Mouse (Mus musculus): ENCODE data around the gene Tbata. TPM values are rescaled to one million over a fixed set of nuclear protein-coding genes. Genes with fewer than 3 reads are reported as not detected.

Gene Tbata
- total RNA-seq, 2 experiments from 2014 or later: 0.73 to 1.6 TPM

DNA sequence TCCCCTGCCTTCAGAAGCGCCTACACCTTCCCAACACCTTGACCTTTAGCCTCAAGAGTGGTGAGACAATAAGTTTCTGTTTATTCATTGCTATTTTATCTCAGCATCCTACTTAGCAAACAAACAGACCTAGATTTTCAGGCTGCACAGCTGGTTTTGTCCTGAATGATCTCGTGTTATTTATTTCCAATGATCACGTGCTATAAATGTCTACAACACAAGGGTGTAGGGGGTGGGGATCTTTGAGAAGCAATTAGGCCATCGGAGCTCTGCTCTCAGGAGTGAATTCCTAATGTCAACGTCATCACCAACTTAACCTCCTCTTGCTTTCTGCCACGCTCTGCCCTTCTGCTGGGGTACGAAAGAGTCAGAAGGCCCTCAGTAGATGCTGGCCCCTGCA is 11.7 kb upstream of the Tbata start:
- no peak for DNase-seq (ENCODE audit: extremely low spot score in 1 of 2, low spot score in 2 of 2)
- intact Hi-C loops (cut with DNase I): no loop called here

DNA sequence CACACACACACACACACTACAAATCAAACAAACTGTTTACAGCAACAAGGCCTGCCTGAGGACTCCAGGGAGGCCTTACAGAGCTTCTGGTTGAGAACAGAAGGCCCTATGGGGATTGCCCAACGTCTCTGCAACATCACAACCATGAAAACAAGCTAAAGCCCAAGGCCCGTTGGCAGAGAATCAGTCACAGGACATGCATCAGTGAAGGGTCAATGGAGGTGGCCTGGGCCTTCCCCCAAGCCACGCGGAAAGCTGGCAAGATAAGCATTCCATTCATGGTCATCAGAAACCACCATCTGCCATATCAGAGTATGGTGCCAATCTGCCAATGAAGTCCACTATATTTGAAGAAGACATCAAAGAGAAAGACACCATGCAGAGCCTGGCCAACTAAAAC is 11.1 kb upstream of the Tbata start:
- intact Hi-C loops (cut with DNase I): no loop called here
- no peak for DNase-seq (ENCODE audit: extremely low spot score in 1 of 2, low spot score in 2 of 2)

DNA sequence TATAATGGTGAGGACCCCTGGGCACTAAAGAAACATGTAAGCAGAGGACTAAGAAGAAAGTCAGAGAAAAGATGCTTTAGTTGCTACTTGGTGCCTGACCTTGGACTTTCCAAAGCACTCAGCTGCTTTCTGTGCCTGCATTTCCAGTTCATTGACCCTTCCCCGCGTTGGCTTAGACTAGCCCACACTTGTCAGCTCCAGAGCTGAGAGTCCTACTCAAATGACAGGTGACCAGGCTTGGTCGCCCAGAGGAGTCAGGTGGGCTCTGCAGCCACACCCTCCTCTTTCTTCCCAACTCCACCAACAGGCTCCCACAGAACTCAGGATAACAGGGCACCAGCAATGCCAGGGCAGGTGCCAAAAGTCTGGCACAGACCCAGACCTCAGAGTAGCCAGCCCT is 9.4 kb upstream of the Tbata start:
- DNase-seq (ENCODE audit: extremely low spot score in 1 of 2, low spot score in 2 of 2): no peak
- intact Hi-C loops (cut with DNase I): no loop called here

DNA sequence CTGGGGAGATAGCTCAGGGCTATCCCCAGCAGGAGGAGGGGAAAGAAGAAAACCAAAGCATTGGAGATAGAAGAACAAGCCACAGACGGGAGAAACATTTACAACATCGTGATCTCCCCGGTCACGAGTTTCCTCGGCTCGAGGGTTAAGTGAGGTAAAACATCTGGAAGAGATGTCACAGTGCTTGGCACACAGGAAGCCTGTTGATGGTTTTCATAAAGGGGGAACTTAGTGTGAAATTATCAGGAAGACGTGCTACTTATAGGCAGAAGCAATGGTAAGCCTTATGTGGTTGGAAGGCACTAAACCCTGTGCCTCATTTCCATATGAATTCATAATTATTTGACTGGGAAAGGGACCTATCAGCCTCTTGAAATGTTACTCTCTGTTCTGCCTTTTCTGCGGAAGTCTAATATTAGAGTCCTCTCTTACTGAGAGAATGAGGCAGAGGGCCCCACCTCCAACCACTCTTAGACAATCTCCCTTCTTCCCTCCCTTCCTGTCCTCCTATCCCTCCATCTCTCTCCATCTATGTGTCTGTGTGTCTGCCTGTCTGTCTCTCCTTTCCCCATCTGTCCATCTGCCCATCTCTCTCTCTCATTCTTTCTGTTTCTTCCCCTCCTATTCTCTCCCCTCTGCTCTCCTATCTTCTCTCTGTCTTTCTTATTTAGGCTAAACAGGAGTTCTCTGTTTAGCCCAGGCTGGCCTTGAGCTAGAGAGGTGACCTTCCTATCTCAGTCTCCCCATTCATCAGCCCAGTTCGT is 4.2 kb upstream of the Tbata start:
- intact Hi-C loops (cut with DNase I): no loop called here
- DNase-seq (ENCODE audit: extremely low spot score in 1 of 2, low spot score in 2 of 2): no peak

DNA sequence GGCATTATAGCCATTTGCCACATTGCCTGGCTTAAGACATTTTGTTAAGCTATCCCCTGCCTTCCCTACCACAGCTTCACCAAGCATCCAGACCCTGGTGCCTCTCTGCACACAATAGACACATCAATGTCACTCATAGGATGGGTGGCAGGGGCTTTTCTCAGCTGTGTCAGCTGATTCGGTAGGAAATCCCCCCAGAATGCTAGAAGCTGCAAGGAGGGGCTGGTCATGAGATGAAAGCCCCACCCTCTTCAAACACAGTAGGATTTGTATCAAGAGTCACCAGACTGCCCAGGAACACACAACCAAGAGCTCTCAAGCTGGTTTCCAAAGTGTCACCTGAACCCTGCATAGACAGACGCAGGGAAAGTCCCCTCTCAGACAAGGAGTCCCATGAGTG is 3.4 kb upstream of the Tbata start:
- no peak for DNase-seq (ENCODE audit: extremely low spot score in 1 of 2, low spot score in 2 of 2)
- intact Hi-C loops (cut with DNase I): no loop called here

DNA sequence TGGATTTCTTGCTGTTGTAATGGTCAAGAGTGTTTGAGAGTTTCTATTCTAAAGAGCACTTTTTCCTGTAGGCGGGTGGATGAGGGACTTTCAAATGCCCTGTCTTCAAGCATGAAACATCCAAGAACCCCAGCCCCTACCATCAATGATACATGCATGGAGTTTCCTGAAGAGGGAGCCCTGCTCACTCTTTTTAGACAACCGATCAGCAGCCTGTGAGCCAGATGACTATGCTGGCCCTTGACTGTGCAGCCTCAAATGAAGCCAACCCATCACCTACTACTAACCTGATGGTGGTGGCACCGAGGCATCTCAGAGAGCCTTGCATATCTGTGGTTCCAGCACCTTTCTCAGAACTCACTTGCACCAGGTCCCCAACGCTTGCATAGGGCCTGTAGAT is 742 bp downstream of the Tbata start:
- DNase-seq (ENCODE audit: extremely low spot score in 1 of 2, low spot score in 2 of 2): no peak
- intact Hi-C loops (cut with DNase I): no loop called here

DNA sequence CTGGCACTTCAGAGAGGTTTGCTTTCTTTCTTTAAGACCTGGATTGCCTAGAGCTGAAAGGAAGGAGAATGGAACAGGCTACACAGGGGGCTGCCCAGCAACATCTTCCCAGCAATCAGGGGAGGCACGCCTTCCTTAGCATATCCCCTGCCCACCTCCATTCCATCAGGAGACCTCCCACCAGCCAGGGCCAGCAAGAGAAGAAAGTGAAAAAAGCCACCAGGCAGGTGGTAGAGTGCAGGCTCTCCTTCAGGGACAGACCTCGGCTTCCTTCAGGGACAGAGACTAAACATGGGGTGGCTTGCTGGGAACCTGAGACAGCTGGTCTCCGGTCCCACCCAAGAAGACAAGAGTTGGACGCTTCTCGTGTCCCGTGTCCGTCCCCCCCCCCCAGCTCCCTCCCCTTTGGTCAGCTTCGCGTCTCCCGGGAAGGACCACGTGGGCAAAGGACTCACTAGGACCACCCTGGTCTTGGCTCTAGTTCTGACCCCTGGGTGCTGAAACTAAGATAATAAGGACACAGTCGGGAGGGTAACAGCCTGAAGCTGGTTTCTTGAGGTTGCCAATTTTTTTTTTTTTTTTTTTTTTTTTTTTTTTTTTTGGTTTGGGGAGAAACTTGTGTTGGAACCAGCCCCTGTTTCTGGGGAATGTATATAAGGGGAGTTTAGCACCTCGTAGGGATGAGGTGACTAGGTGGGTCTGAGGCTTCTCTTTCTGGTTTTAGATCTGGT is 3.1 kb downstream of the Tbata start:
- no peak for DNase-seq (ENCODE audit: extremely low spot score in 1 of 2, low spot score in 2 of 2)
- intact Hi-C loops (cut with DNase I): no loop called here

DNA sequence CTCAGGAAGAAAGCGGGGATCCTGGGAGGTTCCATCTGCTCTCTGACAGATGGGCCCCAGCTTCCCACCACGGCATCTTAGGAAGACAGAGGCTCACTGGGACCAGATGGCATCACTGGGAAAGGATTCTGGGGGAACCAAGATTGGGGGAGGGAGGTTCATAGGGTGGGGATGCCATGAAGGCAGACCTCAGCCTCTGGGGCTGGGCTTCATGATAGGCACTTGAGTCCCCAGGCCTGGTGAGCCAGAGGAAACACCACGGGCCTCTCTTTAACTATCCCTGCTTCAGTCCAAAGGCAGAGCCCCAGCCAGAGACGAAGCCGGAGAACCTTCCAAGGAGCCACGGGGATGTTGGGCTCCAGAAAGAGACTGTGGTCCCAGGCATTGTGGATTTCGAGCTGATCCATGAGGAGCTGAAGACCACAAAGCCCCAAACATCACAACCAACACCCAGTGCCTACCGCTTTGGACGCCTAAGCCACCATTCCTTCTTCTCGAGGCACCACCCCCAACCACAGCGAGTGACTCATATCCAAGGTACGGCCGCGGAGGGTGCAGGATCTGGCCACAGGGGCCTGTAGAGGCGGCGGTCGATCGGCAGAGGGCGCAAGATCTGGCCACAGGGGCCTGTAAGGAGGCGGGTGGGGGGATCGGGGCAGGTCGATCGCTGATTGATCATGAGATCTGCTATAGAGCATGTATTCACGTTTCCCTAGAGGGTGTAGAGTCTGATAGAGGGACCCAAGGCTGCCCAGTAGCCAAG is 3.9 kb downstream of the Tbata start:
- intact Hi-C loops (cut with DNase I): no loop called here
- peak in 1 of 2 experiments; percentile 16 for DNase-seq (ENCODE audit: extremely low spot score in 1 of 2, low spot score in 2 of 2)

DNA sequence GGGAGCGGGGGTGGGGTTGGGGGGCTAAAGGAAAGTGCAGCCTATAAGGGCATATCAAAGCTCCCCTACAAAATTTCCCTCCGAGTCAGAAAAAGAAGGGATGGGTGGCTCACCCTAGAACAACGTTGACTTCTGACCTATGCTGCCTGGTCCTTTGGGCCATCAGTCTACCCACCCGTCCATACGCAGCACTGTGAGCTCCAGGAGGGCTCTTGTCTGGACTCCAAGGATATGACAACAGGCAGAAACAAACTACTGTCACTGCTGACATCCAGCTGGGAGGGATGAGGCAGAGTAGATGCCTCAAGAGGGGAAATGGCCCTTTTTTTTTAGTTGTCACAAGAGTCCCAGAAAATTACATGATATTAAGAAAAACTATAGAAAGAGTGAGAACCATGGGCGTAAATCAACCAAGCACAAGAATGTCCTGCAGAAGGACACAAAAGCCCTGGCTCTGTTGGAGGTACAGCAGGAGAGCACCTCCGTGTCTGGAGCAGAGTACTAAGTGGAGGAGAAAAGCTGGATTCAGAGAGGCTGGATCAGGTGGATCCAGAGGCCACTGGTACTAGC is 4.6 kb downstream of the Tbata start:
- intact Hi-C loops (cut with DNase I): no loop called here
- DNase-seq (ENCODE audit: extremely low spot score in 1 of 2, low spot score in 2 of 2): no peak

DNA sequence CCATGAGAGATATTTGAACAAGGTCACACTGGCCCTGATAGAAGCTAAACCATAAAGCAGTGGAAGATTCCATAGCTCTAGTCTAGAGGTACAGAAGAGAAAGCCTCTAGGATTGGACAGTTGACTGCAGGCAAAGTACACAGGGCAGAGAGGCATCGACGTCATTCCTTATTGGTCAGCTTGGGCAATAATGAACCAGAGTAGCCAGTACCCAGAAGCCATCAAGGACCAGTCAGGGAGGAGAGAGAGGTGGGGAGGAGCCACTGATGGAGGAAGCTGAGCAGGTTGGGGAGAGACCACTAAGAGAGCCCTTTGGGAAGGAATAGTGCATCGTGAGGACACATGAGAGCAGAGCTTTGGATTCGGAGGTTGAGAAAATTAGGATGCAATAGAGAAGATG is 6.0 kb downstream of the Tbata start:
- no peak for DNase-seq (ENCODE audit: extremely low spot score in 1 of 2, low spot score in 2 of 2)
- intact Hi-C loops (cut with DNase I): no loop called here

DNA sequence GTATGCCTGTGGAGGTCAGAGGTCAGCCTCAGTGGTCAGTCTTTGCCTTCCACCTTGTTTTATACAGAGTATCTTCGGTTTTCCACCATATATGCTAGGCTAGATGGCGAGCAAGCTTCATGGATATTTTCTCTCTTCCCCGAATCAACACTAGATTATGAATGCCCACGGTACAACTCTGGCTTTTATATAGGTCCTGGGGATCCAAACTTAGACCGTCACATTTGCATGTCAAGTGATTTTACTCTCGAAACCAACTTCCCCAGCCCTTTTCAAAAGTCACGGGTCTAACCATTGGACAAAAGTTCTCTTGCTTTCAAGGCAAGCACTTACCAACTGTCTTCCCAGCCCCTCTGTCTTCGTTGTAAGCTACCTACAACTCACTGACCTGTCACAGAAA is 6.9 kb downstream of the Tbata start:
- no peak for DNase-seq (ENCODE audit: extremely low spot score in 1 of 2, low spot score in 2 of 2)
- intact Hi-C loops (cut with DNase I): no loop called here

DNA sequence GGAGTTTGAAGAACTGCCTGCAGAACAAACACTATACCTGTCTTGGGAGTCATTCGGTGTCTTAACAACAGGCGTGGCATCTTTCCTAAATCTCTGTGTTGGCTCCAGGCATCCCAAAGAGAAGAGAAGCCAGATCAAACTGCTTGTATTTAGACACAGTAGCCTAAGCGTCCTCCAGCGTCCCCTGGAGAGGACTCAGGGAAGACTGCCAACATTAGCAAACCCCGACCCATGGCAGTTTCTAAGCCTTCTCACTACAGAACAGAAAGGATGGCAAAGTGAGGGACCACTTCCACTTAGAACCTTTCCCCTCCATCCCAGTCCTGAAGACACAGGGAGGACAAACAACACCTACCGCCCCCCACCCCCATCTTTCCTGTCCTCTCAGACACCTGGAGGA is 8.2 kb downstream of the Tbata start:
- DNase-seq (ENCODE audit: extremely low spot score in 1 of 2, low spot score in 2 of 2): no peak
- intact Hi-C loops (cut with DNase I): no loop called here

DNA sequence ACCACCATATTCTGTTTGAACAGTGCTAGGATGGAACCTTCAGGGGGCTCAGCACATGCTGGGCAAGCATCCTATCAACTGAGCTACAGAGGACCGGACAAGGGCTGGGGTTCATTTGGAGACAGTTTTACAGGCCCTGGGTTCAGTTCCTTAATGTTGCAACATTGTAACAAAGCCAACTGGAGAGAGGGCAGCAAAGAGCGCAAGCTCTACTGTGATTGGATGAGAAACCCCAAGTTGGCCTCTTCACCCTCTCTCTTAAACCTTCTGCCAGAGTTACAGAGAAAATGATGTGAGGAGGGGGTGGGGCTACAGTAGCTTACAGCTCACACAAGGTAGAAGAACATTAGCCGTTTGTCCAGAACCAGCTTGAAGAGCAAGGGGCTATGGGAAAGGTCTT is 15.2 kb downstream of the Tbata start:
- intact Hi-C loops (cut with DNase I): no loop called here
- DNase-seq (ENCODE audit: extremely low spot score in 1 of 2, low spot score in 2 of 2): no peak

DNA sequence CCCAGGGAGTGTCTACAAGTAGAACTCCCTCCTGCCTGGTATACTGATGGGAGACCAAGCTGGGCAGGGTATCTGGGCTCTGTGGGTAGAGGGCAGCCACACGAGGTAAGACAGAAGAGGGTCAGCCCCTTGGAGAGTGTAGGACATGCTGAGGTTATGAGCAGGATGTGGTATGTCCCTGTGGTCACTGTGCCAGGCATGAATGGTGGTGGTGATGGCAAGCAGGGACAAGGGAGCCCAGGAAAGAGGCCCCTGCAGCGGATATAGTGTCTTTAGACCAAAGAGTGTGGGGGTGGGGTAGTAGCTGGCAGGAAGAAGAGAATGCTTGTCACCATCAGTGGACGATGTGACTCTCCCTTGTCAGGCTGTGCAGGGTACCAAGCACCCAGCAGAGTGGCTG is 16.3 kb downstream of the Tbata start:
- DNase-seq (ENCODE audit: extremely low spot score in 1 of 2, low spot score in 2 of 2): no peak
- intact Hi-C loops (cut with DNase I): no loop called here

DNA sequence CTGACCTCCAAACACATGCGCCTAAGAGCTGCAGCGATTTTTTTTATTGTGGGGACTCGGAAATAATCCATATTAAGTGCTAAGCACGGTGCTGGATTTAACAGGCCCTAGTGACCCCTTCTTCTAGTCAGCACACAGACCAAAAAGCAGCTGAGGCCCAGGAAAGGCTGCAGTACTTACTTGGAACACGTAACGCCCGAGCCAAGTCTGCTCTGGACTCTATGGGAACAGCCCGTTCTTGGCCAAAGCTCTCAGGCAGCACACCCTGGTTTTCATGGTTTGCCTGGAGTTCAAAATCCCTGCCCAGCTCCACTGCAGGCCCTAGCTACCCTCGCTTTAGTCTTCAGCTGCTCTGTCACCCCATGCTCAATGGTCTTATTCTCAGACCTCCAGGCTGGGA is 22.9 kb downstream of the Tbata start:
- DNase-seq (ENCODE audit: extremely low spot score in 1 of 2, low spot score in 2 of 2): no peak
- intact Hi-C loops (cut with DNase I): no loop called here

DNA sequence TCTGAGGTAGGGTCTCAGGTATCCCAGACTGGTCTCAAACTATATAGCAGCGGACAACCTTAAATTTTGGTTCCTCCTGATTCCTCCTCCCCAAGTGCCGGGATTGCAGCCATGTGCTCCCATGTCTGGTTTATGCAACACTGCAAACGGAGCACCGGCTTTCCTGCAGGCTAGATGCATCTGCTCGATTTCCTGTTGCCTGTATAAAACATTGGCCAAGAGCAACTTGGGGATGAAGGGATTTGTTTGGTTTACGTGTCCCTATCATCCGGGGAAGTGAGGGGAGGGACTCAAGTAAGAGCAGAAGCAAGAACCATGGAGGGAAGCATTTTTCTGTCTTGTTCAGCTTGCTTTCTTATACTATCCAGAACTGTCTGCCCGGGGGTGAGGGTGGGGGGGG is 23.5 kb downstream of the Tbata start:
- DNase-seq (ENCODE audit: extremely low spot score in 1 of 2, low spot score in 2 of 2): no peak

DNA sequence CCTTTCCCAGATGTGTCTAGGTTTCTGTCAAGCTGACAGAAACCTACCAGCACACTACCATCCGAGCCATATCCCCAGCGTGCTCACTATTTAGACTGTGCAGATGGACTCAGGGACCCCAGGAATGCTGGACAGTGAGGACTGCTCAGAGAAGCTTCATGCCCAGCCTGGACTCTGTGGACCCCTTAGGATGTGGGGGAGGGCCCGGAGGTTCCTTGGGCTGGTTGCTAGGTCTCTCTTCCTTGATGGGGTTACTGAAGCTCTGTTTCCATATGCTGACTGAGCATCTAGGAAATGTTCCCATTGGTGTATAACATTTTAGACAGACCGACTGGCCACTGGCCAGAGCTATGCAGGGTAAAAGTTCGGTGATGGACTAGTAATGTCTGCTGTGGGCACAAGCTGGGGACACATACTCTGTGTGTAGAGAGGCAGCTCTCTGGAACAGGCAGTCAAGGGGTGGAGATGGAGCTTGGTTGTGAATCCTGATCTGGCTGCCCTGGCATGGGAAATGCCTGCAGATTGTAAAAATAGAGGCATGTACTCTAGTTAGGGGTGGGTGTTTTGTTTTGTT is 24.1 kb downstream of the Tbata start:
- no peak for DNase-seq (ENCODE audit: extremely low spot score in 1 of 2, low spot score in 2 of 2)
- intact Hi-C loops (cut with DNase I): no loop called here

More for the DNA sequence above, 23.5 kb downstream of the Tbata start:
- intact Hi-C loops (cut with DNase I): no loop called here

DNA sequence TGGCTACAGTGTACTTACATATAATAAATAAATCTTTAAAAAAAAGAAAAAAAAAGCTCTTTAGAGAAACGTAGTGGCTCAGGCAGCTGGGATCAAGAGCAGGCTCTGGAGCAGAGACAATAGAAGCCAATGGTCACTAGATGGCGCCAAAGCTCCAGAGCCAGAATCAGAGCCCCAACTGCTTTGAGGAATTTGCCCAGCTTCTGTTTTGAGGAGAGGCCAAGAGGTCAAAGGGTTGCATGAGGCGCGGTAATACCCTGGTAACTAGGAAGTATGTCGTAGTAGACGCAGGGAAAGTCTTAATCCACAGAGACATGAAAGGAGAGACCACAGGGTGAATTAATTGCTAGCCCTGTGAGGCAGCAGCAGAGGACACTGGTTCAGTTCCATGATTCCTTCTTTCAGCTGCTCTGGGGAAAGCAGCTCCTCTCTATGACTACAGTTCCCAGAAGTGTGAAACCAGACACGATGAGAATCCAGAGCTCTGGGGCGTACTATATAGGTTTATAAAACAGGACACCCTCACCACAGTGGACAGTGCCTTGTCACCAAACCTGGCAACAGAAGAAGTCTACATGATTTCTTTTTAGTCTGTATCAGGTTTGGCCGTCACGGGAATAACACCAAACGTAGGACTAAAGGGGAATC is 27.9 kb downstream of the Tbata start:
- intact Hi-C loops (cut with DNase I): loop anchor here (1.0 to 5.0 kb wide), 2 partner anchors 137 to 208 kb away; no protein-coding TSS in a partner anchor
- DNase-seq (ENCODE audit: extremely low spot score in 1 of 2, low spot score in 2 of 2): peak; percentile 50 to 77
